ENCODE assay signal across 15 mouse cellular contexts in the genomic region with DNA sequence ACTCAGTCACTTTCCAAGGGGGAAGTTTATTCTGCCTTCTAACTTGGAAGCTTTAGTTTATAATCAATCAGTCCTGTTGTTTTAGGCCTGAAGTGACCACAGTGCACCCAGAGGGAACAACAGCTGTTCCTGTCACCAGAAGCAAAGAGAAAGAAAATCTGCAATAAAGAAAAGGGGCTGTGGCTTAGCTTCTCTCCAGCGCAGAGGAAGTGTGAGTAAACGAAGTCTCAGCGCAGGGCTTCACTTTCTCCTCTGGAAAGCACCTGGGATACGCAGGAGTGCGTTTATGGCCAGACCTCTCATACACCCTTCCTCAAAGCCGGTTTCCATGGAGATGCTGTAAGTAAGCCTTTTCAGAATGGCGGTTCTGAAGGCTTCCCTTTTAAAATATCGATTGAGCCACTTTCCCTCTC.
DNase-seq lines count a peak whose midpoint lies in the region; ATAC-seq and TF ChIP-seq lines count a peak whose summit lies in the region.
"Had no signal": no experiment of that assay in that cellular context is flagged by ENCODE, and none has a peak within 500 bp of the region (broad histone marks: within the 10 kb centered on the region; RNA-seq: fewer than 3 reads in every experiment).

No protein-coding gene starts in this region.

- 54% methylated on average over 8 of the region's 8 CpGs for WGBS in kidney, embryonic 14.5 days
- 30% methylated on average over 8 of the region's 8 CpGs for WGBS in intestine, postnatal 0 days
- 17% methylated on average over 8 of the region's 8 CpGs for WGBS in stomach, embryonic 14.5 days

- DNase-seq in kidney, adult 8-10 months: no peak
- peak; percentile 7 for DNase-seq in lung, postnatal 10 days
- no peak for DNase-seq in lung, adult 18-20 months
- no peak for DNase-seq in urinary bladder, adult 18-20 months (ENCODE audit: low spot score in 2 of 2)
- no peak for DNase-seq in left cerebral cortex, postnatal 25 days (ENCODE audit: low spot score in 2 of 2)
- DNase-seq: adrenal gland, postnatal 10 days; cerebellum, postnatal 10 days; heart, adult 2 months; liver, embryonic 13.5 days; thymus, adult 2 months had no signal

- 0 out of 2 replicates have a peak, but pooled peaks cover 6% of the 10 kb centered on the region for H3K4me1 ChIP-seq in kidney, embryonic 14.5 days (ENCODE audit: control insufficient read depth, insufficient read depth, low read length)
- H3K4me1 ChIP-seq in intestine, postnatal 0 days (replicated peaks; ENCODE audit: control insufficient read depth, insufficient read depth, low read length): no peaks in the 10 kb centered on the region
- H3K4me1 ChIP-seq in stomach, embryonic 14.5 days (ENCODE audit: control insufficient read depth, insufficient read depth, low read length): peaks cover 13% of the 10 kb centered on the region; the same call in 1 of the 2 replicates
- H3K4me1 ChIP-seq: liver, embryonic 13.5 days had no signal

- no peak overlapping the region for H3K4me3 ChIP-seq in kidney, embryonic 14.5 days (ENCODE audit: low read length)
- no peak overlapping the region; the same call in 1 of the 2 replicates for H3K4me3 ChIP-seq in intestine, postnatal 0 days (ENCODE audit: low read depth, low read length)
- peak overlapping the region; percentile 18; the same call in 1 of the 2 replicates for H3K4me3 ChIP-seq in stomach, embryonic 14.5 days (ENCODE audit: low read depth, low read length)
- H3K4me3 ChIP-seq: embryonic facial prominence, embryonic 10.5 days; heart, adult 2 months; liver, embryonic 13.5 days had no signal

- H3K27me3 ChIP-seq in kidney, embryonic 14.5 days (ENCODE audit: control insufficient read depth, insufficient read depth, low read length): no peaks in the 10 kb centered on the region
- H3K27me3 ChIP-seq in intestine, postnatal 0 days (replicated peaks; ENCODE audit: control insufficient read depth, insufficient read depth, low read length): no peaks in the 10 kb centered on the region
- H3K27me3 ChIP-seq in stomach, embryonic 14.5 days (ENCODE audit: control insufficient read depth, insufficient read depth, low read length): no peaks in the 10 kb centered on the region
- H3K27me3 ChIP-seq: liver, embryonic 13.5 days had no signal

- H3K9me3 ChIP-seq in kidney, embryonic 14.5 days (ENCODE audit: control insufficient read depth, low read length): no peaks in the 10 kb centered on the region
- no peaks in the 10 kb centered on the region for H3K9me3 ChIP-seq in intestine, postnatal 0 days (ENCODE audit: control insufficient read depth)
- no peaks in the 10 kb centered on the region for H3K9me3 ChIP-seq in stomach, embryonic 14.5 days (ENCODE audit: control insufficient read depth, low read depth, low read length)
- H3K9me3 ChIP-seq: embryonic facial prominence, embryonic 10.5 days; liver, embryonic 13.5 days had no signal

- no peak overlapping the region for H3K9ac ChIP-seq in kidney, embryonic 14.5 days (ENCODE audit: low read depth, low read length)
- no peak overlapping the region for H3K9ac ChIP-seq in intestine, postnatal 0 days (ENCODE audit: low read depth, low read length)
- no peak overlapping the region for H3K9ac ChIP-seq in stomach, embryonic 14.5 days (replicated peaks; ENCODE audit: low read depth, low read length)
- H3K9ac ChIP-seq: liver, embryonic 13.5 days had no signal

- H3K4me2 ChIP-seq in kidney, embryonic 14.5 days (replicated peaks; ENCODE audit: low read depth, low read length): no peak overlapping the region
- peak overlapping the region; percentile 40 for H3K4me2 ChIP-seq in intestine, postnatal 0 days (replicated peaks; ENCODE audit: low read depth)
- peak overlapping the region; percentile 37 for H3K4me2 ChIP-seq in stomach, embryonic 14.5 days (replicated peaks; ENCODE audit: low read depth, low read length)
- H3K4me2 ChIP-seq: liver, embryonic 13.5 days had no signal

- ATAC-seq in kidney, embryonic 14.5 days (ENCODE audit: low FRiP score, low TSS enrichment): 0 out of 2 replicates have a peak, but pooled peaks have one; percentile 47
- no peak for ATAC-seq in intestine, postnatal 0 days
- peak; percentile 75; the same call in 1 of the 2 replicates for ATAC-seq in stomach, embryonic 14.5 days (ENCODE audit: insufficient number of reproducible peaks, insufficient read depth, low FRiP score, low read depth)
- ATAC-seq: hindbrain, embryonic 16.5 days had no signal

- TF ChIP-seq CTCF in intestine, postnatal 0 days (IDR thresholded peaks at IDR 0.05; ENCODE audit: low read depth): no peak

- intact Hi-C loops in left cerebral cortex, postnatal 25 days (cut with DNase I): no loop called here

- H3K36me3 ChIP-seq in kidney, embryonic 14.5 days (ENCODE audit: control insufficient read depth, insufficient read depth, low read length): peaks cover 6% of the 10 kb centered on the region
- peaks cover 12% of the 10 kb centered on the region for H3K36me3 ChIP-seq in intestine, postnatal 0 days (ENCODE audit: control insufficient read depth, insufficient read depth)
- H3K36me3 ChIP-seq in stomach, embryonic 14.5 days (ENCODE audit: control insufficient read depth, insufficient read depth, low read length): peaks cover 7% of the 10 kb centered on the region; the same call in 1 of the 2 replicates

- no peak overlapping the region for H3K27ac ChIP-seq in kidney, embryonic 14.5 days (ENCODE audit: low read depth, low read length)
- H3K27ac ChIP-seq in intestine, postnatal 0 days (ENCODE audit: low read depth, low read length): peak overlapping the region; percentile 42
- H3K27ac ChIP-seq in stomach, embryonic 14.5 days (ENCODE audit: low read length): peak overlapping the region; percentile 87
- H3K27ac ChIP-seq: embryonic facial prominence, embryonic 10.5 days; heart, adult 2 months; liver, embryonic 13.5 days had no signal
